Mouse (Mus musculus) stomach, postnatal 0 days (tissue): Measurements from ENCODE around the gene Alkbh1.

Source experiments
- CTCF ChIP-seq: IDR thresholded peaks from 2 replicates; pipeline ENCODE4 v1.5.1; 2016; ENCODE audit warnings: antibody characterized with exemption, low read depth, mild to moderate bottlenecking, moderate library complexity
- EP300 ChIP-seq: optimal IDR thresholded peaks from 2 replicates; pipeline ENCODE3; 2016; ENCODE audit warnings: antibody characterized with exemption

- TF ChIP-seq CTCF (no peak), EP300 (no peak)
These were observed 24.9 kb downstream of the Alkbh1 start for GRCm38 (mm10) chr12:87418921-87419320.
